Mouse (Mus musculus): Measurements from ENCODE around the gene Kctd3. TPM values are rescaled to one million over a fixed set of nuclear protein-coding genes. Genes with fewer than 3 reads are reported as not detected.
"Not testable (repeated sequence)": the region's sequence is repeated elsewhere in the genome, so short reads cannot be mapped to it uniquely, and the experiment has no call there.

The Kctd3 gene
- polyA plus RNA-seq, 1 experiment from 2014 or later = 41.1 TPM

DNA sequence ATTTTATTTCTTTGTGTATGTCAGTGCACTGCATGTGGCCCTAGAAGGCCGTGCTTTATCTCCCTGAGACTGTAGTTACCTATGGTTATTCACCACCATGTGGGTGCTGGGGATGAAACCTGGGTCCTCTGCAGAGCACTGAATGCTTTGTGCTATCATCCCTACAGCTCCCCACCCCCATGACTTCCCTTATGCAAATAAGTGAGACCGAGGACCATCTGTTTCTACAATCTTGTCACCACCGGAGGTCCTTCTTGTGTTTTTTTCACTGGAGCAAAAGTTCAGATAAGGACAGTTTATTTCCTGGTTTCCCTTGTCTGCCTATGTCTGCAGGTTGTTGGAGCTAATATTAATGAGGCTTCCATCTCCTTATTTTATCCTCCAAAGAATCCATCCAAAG, 39.2 kb upstream of the Kctd3 start:
- Histone ChIP-seq H3K9me3 (ENCODE audit: control insufficient read depth, low read length) (no peaks in the 10 kb centered on the region), H3K27ac (ENCODE audit: low read depth, low read length) (no peak overlapping the region), H3K4me1 (ENCODE audit: control insufficient read depth, insufficient read depth, low read length) (no peaks in the 10 kb centered on the region), H3K9ac (ENCODE audit: low read length) (no peak overlapping the region), H3K4me3 (ENCODE audit: low read depth, low read length) (no peak overlapping the region), H3K4me2 (ENCODE audit: low read depth) (no peak overlapping the region), H3K36me3 (ENCODE audit: control insufficient read depth, insufficient read depth, low read length) (no peaks in the 10 kb centered on the region), H3K27me3 (ENCODE audit: control insufficient read depth, insufficient read depth, low read length) (no peaks in the 10 kb centered on the region)
- ATAC-seq (ENCODE audit: insufficient read depth, low FRiP score, low TSS enrichment) (no peak), DNase-seq (ENCODE audit: low spot score) (no peak)
- 63% methylated on average over 3 of the region's 3 CpGs for WGBS

DNA sequence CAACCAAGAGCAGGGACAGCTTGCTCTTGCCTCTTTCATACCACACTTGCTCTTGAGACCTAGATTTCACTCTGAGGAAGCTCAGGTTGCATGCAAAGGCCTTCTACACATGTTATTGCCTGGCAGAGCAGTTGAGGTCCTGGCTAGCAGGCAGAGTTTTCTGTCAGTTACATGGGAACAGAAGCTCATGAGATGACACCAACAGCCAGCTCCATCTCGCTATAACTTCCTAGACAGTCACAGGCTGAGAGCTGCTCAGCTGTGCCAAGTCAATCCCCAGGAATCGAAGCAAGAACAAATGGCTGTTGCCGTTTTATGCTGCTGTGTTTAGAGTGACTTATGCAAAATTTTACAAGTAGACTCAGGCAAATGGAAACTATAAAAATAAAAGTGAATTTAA, 38.7 kb upstream of the Kctd3 start:
- Histone ChIP-seq H3K9me3 (ENCODE audit: control insufficient read depth, low read length) (no peaks in the 10 kb centered on the region), H3K27ac (ENCODE audit: low read depth, low read length) (no peak overlapping the region), H3K4me3 (ENCODE audit: low read depth, low read length) (no peak overlapping the region), H3K9ac (ENCODE audit: low read length) (no peak overlapping the region), H3K4me1 (ENCODE audit: control insufficient read depth, insufficient read depth, low read length) (no peaks in the 10 kb centered on the region), H3K4me2 (ENCODE audit: low read depth) (no peak overlapping the region), H3K36me3 (ENCODE audit: control insufficient read depth, insufficient read depth, low read length) (no peaks in the 10 kb centered on the region), H3K27me3 (ENCODE audit: control insufficient read depth, insufficient read depth, low read length) (no peaks in the 10 kb centered on the region)
- ATAC-seq (ENCODE audit: insufficient read depth, low FRiP score, low TSS enrichment) (no peak), DNase-seq (ENCODE audit: low spot score) (no peak)
- 82% methylated on average over 3 of the region's 3 CpGs for WGBS

DNA sequence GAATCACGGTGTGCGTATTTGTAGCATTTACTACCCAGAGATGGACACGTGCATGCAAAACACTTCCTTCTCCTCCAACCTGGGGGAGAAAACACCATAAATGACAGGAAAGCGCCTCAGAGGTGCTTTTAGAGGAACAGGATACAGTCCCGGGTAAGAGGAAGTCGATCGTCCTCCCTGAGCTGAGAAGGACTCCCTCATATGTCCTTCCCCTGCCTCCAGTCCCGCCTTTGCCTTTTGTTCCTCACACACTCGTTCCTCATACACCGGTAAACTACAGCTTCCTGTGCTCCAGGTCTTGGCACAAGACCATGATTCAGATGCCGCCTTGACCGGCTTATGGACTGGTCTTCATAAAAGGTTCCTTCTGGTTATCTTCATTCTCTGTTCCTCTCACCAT, 33.6 kb upstream of the Kctd3 start:
- H3K27ac ChIP-seq (ENCODE audit: low read depth, low read length) = no peak overlapping the region
- H3K9ac ChIP-seq (ENCODE audit: low read length) = no peak overlapping the region
- H3K4me1 ChIP-seq (ENCODE audit: control insufficient read depth, insufficient read depth, low read length) = no peaks in the 10 kb centered on the region
- H3K4me3 ChIP-seq (ENCODE audit: low read depth, low read length) = no peak overlapping the region
- no peaks in the 10 kb centered on the region for H3K27me3 ChIP-seq (ENCODE audit: control insufficient read depth, insufficient read depth, low read length)
- DNase-seq (ENCODE audit: low spot score) (no peak), ATAC-seq (ENCODE audit: insufficient read depth, low FRiP score, low TSS enrichment) (no peak)
- 91% methylated on average over 12 of the region's 12 CpGs for WGBS
- H3K36me3 ChIP-seq (ENCODE audit: control insufficient read depth, insufficient read depth, low read length) = no peaks in the 10 kb centered on the region
- no peaks in the 10 kb centered on the region for H3K9me3 ChIP-seq (ENCODE audit: control insufficient read depth, low read length)
- no peak overlapping the region for H3K4me2 ChIP-seq (ENCODE audit: low read depth)

DNA sequence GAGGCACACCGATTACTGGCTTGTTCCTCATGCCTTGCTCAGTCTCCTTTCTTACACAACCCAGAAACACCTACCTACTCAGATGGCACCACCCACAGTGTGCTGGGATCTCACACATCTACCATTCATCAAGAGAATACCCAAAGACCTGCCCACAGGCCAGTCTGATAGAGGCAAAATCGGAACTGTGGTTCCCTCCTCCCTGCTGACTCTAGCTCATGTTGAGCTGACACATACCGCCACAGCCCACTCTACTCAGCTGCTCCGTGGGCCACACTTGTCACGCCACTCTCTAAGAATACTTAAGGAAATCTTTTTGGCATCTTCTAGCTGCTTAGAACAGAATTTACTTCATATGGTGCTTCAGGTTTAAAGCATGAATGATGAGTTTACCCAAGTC, 31.7 kb upstream of the Kctd3 start:
- H3K36me3 ChIP-seq (ENCODE audit: control insufficient read depth, insufficient read depth, low read length) = no peaks in the 10 kb centered on the region
- ATAC-seq (ENCODE audit: insufficient read depth, low FRiP score, low TSS enrichment) = no peak
- no peak for DNase-seq (ENCODE audit: low spot score)
- no peaks in the 10 kb centered on the region for H3K9me3 ChIP-seq (ENCODE audit: control insufficient read depth, low read length)
- WGBS = 92% methylated on average over 5 of the region's 5 CpGs
- H3K9ac ChIP-seq (ENCODE audit: low read length) = no peak overlapping the region
- no peak overlapping the region for H3K4me3 ChIP-seq (ENCODE audit: low read depth, low read length)
- H3K4me2 ChIP-seq (ENCODE audit: low read depth) = no peak overlapping the region
- H3K27me3 ChIP-seq (ENCODE audit: control insufficient read depth, insufficient read depth, low read length) = no peaks in the 10 kb centered on the region
- H3K27ac ChIP-seq (ENCODE audit: low read depth, low read length) = no peak overlapping the region
- H3K4me1 ChIP-seq (ENCODE audit: control insufficient read depth, insufficient read depth, low read length) = no peaks in the 10 kb centered on the region

DNA sequence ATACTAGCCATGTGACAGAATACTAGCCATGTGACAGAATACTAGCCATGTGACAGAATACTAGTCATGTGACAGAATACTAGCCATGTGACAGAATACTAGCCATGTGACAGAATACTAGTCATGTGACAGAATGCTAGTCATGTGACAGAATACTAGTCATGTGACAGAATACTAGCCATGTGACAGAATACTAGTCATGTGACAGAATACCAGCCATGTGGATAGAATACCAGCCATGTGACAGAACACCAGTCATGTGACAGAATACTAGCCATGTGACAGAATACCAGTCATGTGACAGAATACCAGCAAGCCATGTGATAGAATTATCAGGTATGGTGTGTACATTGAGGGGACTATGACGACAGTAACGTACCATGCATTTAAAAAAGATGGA, 25.2 kb upstream of the Kctd3 start:
- H3K27ac ChIP-seq (ENCODE audit: low read depth, low read length); H3K4me3 ChIP-seq (ENCODE audit: low read depth, low read length); H3K36me3 ChIP-seq (ENCODE audit: control insufficient read depth, insufficient read depth, low read length); H3K4me1 ChIP-seq (ENCODE audit: control insufficient read depth, insufficient read depth, low read length); H3K9ac ChIP-seq (ENCODE audit: low read length); H3K27me3 ChIP-seq (ENCODE audit: control insufficient read depth, insufficient read depth, low read length); DNase-seq (ENCODE audit: low spot score); ATAC-seq (ENCODE audit: insufficient read depth, low FRiP score, low TSS enrichment); H3K4me2 ChIP-seq (ENCODE audit: low read depth); H3K9me3 ChIP-seq (ENCODE audit: control insufficient read depth, low read length): not testable (repeated sequence)
- 86% methylated on average over 2 of the region's 2 CpGs for WGBS

DNA sequence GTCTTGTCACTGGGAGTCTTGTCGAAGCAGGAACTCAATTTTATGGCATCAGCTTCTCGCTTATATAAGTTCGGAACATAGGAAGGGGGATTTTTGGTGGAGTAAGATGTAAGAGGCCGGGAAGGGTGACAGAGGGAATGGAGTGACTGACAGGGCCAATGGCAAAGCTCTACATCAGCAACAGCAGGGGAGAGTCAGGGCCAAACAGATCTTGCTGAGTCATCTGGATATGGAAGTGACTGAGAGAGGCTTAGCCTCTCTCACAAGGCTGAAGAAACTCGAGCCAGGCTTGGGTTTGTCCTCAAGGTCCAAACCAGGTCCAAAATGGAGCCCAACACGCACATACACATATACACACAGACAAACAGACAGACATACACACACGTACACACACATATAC, 23.3 kb upstream of the Kctd3 start:
- 90% methylated on average over 7 of the region's 7 CpGs for WGBS
- no peak overlapping the region for H3K4me3 ChIP-seq (ENCODE audit: low read depth, low read length)
- no peaks in the 10 kb centered on the region for H3K4me1 ChIP-seq (ENCODE audit: control insufficient read depth, insufficient read depth, low read length)
- no peak overlapping the region for H3K9ac ChIP-seq (ENCODE audit: low read length)
- DNase-seq (ENCODE audit: low spot score) = no peak
- H3K4me2 ChIP-seq (ENCODE audit: low read depth) = no peak overlapping the region
- no peaks in the 10 kb centered on the region for H3K27me3 ChIP-seq (ENCODE audit: control insufficient read depth, insufficient read depth, low read length)
- H3K9me3 ChIP-seq (ENCODE audit: control insufficient read depth, low read length) = no peaks in the 10 kb centered on the region
- H3K27ac ChIP-seq (ENCODE audit: low read depth, low read length) = no peak overlapping the region
- no peak for ATAC-seq (ENCODE audit: insufficient read depth, low FRiP score, low TSS enrichment)
- H3K36me3 ChIP-seq (ENCODE audit: control insufficient read depth, insufficient read depth, low read length) = no peaks in the 10 kb centered on the region

DNA sequence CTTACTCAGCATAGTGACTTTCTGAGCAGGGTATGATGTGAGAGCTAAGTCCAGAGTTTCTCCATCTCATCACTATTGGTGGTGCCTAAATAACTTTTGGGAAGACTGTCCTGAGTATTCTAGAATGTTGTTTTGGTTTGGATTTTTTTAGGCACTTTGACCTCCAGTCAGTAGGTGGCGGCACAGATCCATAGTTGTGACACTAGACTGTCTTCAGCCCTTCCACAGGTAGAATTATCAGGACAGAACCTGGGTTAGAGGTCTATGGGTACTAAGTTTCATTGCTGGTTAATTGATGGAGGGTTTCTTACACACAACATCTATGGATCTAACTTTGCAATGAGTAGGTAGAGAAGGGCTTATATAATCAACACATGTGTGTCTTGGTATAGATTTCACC, 20.6 kb upstream of the Kctd3 start:
- no peaks in the 10 kb centered on the region for H3K4me1 ChIP-seq (ENCODE audit: control insufficient read depth, insufficient read depth, low read length)
- no peak overlapping the region for H3K27ac ChIP-seq (ENCODE audit: low read depth, low read length)
- no peak overlapping the region for H3K4me3 ChIP-seq (ENCODE audit: low read depth, low read length)
- DNase-seq (ENCODE audit: low spot score) (no peak), ATAC-seq (ENCODE audit: insufficient read depth, low FRiP score, low TSS enrichment) (no peak)
- no peaks in the 10 kb centered on the region for H3K36me3 ChIP-seq (ENCODE audit: control insufficient read depth, insufficient read depth, low read length)
- H3K4me2 ChIP-seq (ENCODE audit: low read depth) = no peak overlapping the region
- H3K9ac ChIP-seq (ENCODE audit: low read length) = no peak overlapping the region
- H3K27me3 ChIP-seq (ENCODE audit: control insufficient read depth, insufficient read depth, low read length) = no peaks in the 10 kb centered on the region
- 64% methylated on average over 1 of the region's 1 CpGs for WGBS
- no peaks in the 10 kb centered on the region for H3K9me3 ChIP-seq (ENCODE audit: control insufficient read depth, low read length)

DNA sequence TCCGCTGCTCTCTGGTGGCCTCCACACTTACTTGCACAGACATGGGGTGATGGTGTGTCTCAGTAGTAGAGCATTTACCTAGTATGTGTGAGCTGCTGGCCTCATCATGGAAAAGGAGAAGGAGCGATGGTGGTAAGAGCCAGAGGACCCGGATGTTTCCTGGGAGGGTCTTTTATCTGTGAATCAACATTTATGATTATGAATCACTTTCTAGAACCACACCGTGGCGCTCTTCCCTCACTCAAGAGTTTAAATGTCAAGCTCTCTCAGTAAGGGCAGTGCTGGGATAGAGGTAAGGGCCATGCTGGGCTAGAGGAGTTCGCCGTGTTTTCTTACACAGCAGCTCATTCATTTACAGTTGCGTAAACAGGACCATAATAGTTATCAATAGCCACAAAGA, 19.2 kb upstream of the Kctd3 start:
- DNase-seq (ENCODE audit: low spot score) = peak; percentile 54
- H3K36me3 ChIP-seq (ENCODE audit: control insufficient read depth, insufficient read depth, low read length) = no peaks in the 10 kb centered on the region
- WGBS = 68% methylated on average over 8 of the region's 8 CpGs
- no peaks in the 10 kb centered on the region for H3K9me3 ChIP-seq (ENCODE audit: control insufficient read depth, low read length)
- no peaks in the 10 kb centered on the region for H3K4me1 ChIP-seq (ENCODE audit: control insufficient read depth, insufficient read depth, low read length)
- H3K4me2 ChIP-seq (ENCODE audit: low read depth) = no peak overlapping the region
- H3K27me3 ChIP-seq (ENCODE audit: control insufficient read depth, insufficient read depth, low read length) = no peaks in the 10 kb centered on the region
- H3K9ac ChIP-seq (ENCODE audit: low read length) = no peak overlapping the region
- no peak overlapping the region for H3K27ac ChIP-seq (ENCODE audit: low read depth, low read length)
- no peak overlapping the region for H3K4me3 ChIP-seq (ENCODE audit: low read depth, low read length)
- no peak for ATAC-seq (ENCODE audit: insufficient read depth, low FRiP score, low TSS enrichment)

DNA sequence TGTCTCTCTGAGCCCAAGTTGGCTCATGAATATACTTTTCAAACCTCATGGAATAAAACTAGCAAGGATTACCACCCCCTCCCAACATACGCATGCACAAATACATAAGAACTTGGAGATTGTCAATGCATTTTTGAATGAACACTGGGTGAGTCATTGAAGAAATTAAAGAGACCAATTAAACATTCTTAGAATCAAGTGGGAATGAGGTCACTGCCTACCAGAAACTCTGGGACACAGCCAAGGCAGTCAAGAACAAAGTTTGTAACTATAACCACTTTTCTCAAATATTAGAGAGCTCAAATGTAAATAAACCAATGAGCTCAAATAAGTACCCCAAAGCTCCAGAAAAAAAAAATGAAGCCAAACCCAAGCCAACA, 16.1 kb upstream of the Kctd3 start:
- Histone ChIP-seq H3K36me3 (ENCODE audit: control insufficient read depth, insufficient read depth, low read length) (no peaks in the 10 kb centered on the region), H3K4me1 (ENCODE audit: control insufficient read depth, insufficient read depth, low read length) (no peaks in the 10 kb centered on the region), H3K4me2 (ENCODE audit: low read depth) (no peak overlapping the region), H3K9me3 (ENCODE audit: control insufficient read depth, low read length) (no peaks in the 10 kb centered on the region), H3K9ac (ENCODE audit: low read length) (no peak overlapping the region), H3K27ac (ENCODE audit: low read depth, low read length) (no peak overlapping the region), H3K4me3 (ENCODE audit: low read depth, low read length) (no peak overlapping the region), H3K27me3 (ENCODE audit: control insufficient read depth, insufficient read depth, low read length) (no peaks in the 10 kb centered on the region)
- WGBS = 98% methylated on average over 1 of the region's 1 CpGs
- ATAC-seq (ENCODE audit: insufficient read depth, low FRiP score, low TSS enrichment) (no peak), DNase-seq (ENCODE audit: low spot score) (no peak)

All from neural tube, embryonic 11.5 days (tissue).